Mouse (Mus musculus) left cerebral cortex, postnatal 36 days (tissue): ENCODE data around the gene Nfkbil1. TPM values are rescaled to one million over a fixed set of nuclear protein-coding genes. Genes with fewer than 3 reads are reported as not detected.

Experiments used
- microRNA-seq: library from miRNA; unstranded; fragments of <30 nt; microRNA quantifications from one replicate; pipeline ENCODE4 v1.2.0, GENCODE M21; 2022
- total RNA-seq, 2 experiments: library from RNA; stranded (reverse); gene quantifications; 2 replicates each; pipeline ENCODE4 v1.2.3; 2021

Gene Nfkbil1
- total RNA-seq, 2 experiments from 2014 or later, result 15.5 to 16.6 TPM

Small RNA genes lying within 50 kb of the gene (microRNA-seq; reads per million reads assigned to microRNA genes)
- gene Mir6973a (not detected), gene Mir6974 (not detected), gene Mir6975 (1.5 reads per million), gene Mir8094 (not detected)

Other genes with a start within 250 kb of the Nfkbil1 start
- 10 to 100 TPM; 38.2 to 47.2 TPM for gene Vars, start 234.8 kb downstream of the Nfkbil1 start, total RNA-seq
- under 1 TPM; 0.48 to 0.57 TPM for gene Vwa7, start 219.2 kb downstream of the Nfkbil1 start, total RNA-seq
- gene Sapcd1, start 207.8 kb downstream of the Nfkbil1 start, total RNA-seq, result under 1 TPM in 1 of 2 experiments, not detected in 1; 0.79 TPM
- under 1 TPM in 1 of 2 experiments, not detected in 1; 0.66 TPM for gene Msh5, start 189.0 kb downstream of the Nfkbil1 start, total RNA-seq
- 1 to 10 TPM; 8.4 to 8.5 TPM for gene Clic1, start 185.8 kb downstream of the Nfkbil1 start, total RNA-seq
- 10 to 100 TPM; 13.9 to 14.0 TPM for gene Ddah2, start 176.8 kb downstream of the Nfkbil1 start, total RNA-seq
- not detected for gene Ly6g6c, start 170.4 kb downstream of the Nfkbil1 start, total RNA-seq
- not detected for gene Mpig6b, start 169.6 kb downstream of the Nfkbil1 start, total RNA-seq
- gene Ly6g6e, start 158.9 kb downstream of the Nfkbil1 start, total RNA-seq, result 1 to 10 TPM; 3.8 to 3.9 TPM
- gene Ly6g6d, start 157.7 kb downstream of the Nfkbil1 start, total RNA-seq, result 1 to 10 TPM in 1 of 2 experiments, under 1 TPM in 1; 0.63 to 1.5 TPM
- not detected for gene Ly6g6f, start 150.2 kb downstream of the Nfkbil1 start, total RNA-seq
- 100 to 1,000 TPM; 115 to 117 TPM for gene Abhd16a, start 146.5 kb downstream of the Nfkbil1 start, total RNA-seq
- not detected for gene Ly6g5c, start 127.5 kb downstream of the Nfkbil1 start, total RNA-seq
- gene Ly6g5b, start 120.4 kb downstream of the Nfkbil1 start, total RNA-seq, result under 1 TPM in 1 of 2 experiments, not detected in 1; 0.45 TPM
- gene Gpank1, start 114.3 kb downstream of the Nfkbil1 start, total RNA-seq, result 10 to 100 TPM; 15.5 to 19.0 TPM
- gene Csnk2b, start 113.7 kb downstream of the Nfkbil1 start, total RNA-seq, result 100 to 1,000 TPM; 174 to 177 TPM
- 10 to 100 TPM; 26.7 to 31.0 TPM for gene D17H6S53E, start 109.4 kb downstream of the Nfkbil1 start, total RNA-seq
- not detected for gene Apom, start 103.7 kb downstream of the Nfkbil1 start, total RNA-seq
- gene Bag6, start 100.6 kb downstream of the Nfkbil1 start, total RNA-seq, result 100 to 1,000 TPM; 302 to 324 TPM
- 100 to 1,000 TPM; 261 to 307 TPM for gene Prrc2a, start 70.9 kb downstream of the Nfkbil1 start, total RNA-seq
- 10 to 100 TPM in 1 of 2 experiments, 1 to 10 TPM in 1; 9.1 to 13.0 TPM for gene Aif1, start 59.7 kb downstream of the Nfkbil1 start, total RNA-seq
- gene Lst1, start 47.4 kb downstream of the Nfkbil1 start, total RNA-seq, result 1 to 10 TPM; 8.6 to 9.9 TPM
- gene Ltb, start 41.4 kb downstream of the Nfkbil1 start, total RNA-seq, result 1 to 10 TPM; 1.1 to 1.3 TPM
- under 1 TPM in 1 of 2 experiments, not detected in 1; 0.25 TPM for gene Tnf, start 33.8 kb downstream of the Nfkbil1 start, total RNA-seq
- gene Lta, start 30.4 kb downstream of the Nfkbil1 start, total RNA-seq, result 1 to 10 TPM in 1 of 2 experiments, under 1 TPM in 1; 0.44 to 1.1 TPM
- not detected for gene Gm16181, start 15.0 kb downstream of the Nfkbil1 start, total RNA-seq
- gene Atp6v1g2, start 2.1 kb downstream of the Nfkbil1 start, total RNA-seq, result 100 to 1,000 TPM; 514 to 593 TPM
- 100 to 1,000 TPM; 189 to 214 TPM for gene Ddx39b, start 6.0 kb upstream of the Nfkbil1 start, total RNA-seq
- gene H2-D1, start 26.9 kb upstream of the Nfkbil1 start, total RNA-seq, result 10 to 100 TPM; 19.6 to 23.3 TPM
- under 1 TPM; 0.39 to 0.74 TPM for gene H2-Q1, start 84.6 kb upstream of the Nfkbil1 start, total RNA-seq
- gene H2-Q2, start 106.5 kb upstream of the Nfkbil1 start, total RNA-seq, result under 1 TPM in 1 of 2 experiments, not detected in 1; 0.43 TPM
- 1 to 10 TPM; 1.7 to 1.9 TPM for gene H2-Q4, start 143.8 kb upstream of the Nfkbil1 start, total RNA-seq
- under 1 TPM in 1 of 2 experiments, not detected in 1; 0.52 TPM for gene H2-Q6, start 189.1 kb upstream of the Nfkbil1 start, total RNA-seq
- under 1 TPM; 0.36 to 0.37 TPM for gene H2-Q7, start 203.4 kb upstream of the Nfkbil1 start, total RNA-seq
- gene H2-Q10, start 234.3 kb upstream of the Nfkbil1 start, total RNA-seq, result under 1 TPM in 1 of 2 experiments, not detected in 1; 0.27 TPM